Mouse (Mus musculus) layer of hippocampus, adult 9-11 months (tissue): ENCODE measurements at regions not wholly inside any gene's neighbourhood (a gene's known extent, or its start where the extent isn't known, plus 50 kb on each side); places are given as distances from the start of the nearest gene placed in this dataset.

Experiments
- DNase-seq: peaks from one replicate; pipeline ENCODE4 v3.0.0; 2022

GRCm38 (mm10) chr17:77819698-77820097 is 380.4 kb upstream of the Crim1 start:
- no peak for DNase-seq

- no peak for DNase-seq
Observed at GRCm38 (mm10) chr17:77843949-77844348, 356.1 kb upstream of the Crim1 start.

- DNase-seq: no peak
Observed at GRCm38 (mm10) chr17:77874497-77874896, 325.6 kb upstream of the Crim1 start.

- no peak for DNase-seq
Observed at GRCm38 (mm10) chr17:77877016-77877415, 323.0 kb upstream of the Crim1 start.

- no peak for DNase-seq
Observed at GRCm38 (mm10) chr17:77885150-77885549, 314.9 kb upstream of the Crim1 start.

GRCm38 (mm10) chr17:77889147-77889546 is 310.9 kb upstream of the Crim1 start:
- peak; percentile 65 for DNase-seq

GRCm38 (mm10) chr17:77904412-77904811 is 295.6 kb upstream of the Crim1 start:
- peak; percentile 57 for DNase-seq

GRCm38 (mm10) chr17:77913962-77914450 is 286.0 kb upstream of the Crim1 start:
- DNase-seq: no peak

- no peak for DNase-seq
Observed at GRCm38 (mm10) chr17:77930253-77930652, 269.8 kb upstream of the Crim1 start.

GRCm38 (mm10) chr17:77930967-77931591 is 269.0 kb upstream of the Crim1 start:
- DNase-seq: no peak

- peak; percentile 16 for DNase-seq
Observed at GRCm38 (mm10) chr17:77933192-77933591, 266.9 kb upstream of the Crim1 start.

GRCm38 (mm10) chr17:77958048-77958447 is 242.0 kb upstream of the Crim1 start:
- no peak for DNase-seq

- DNase-seq: no peak
Observed at GRCm38 (mm10) chr17:77961296-77961695, 238.8 kb upstream of the Crim1 start.

- no peak for DNase-seq
Observed at GRCm38 (mm10) chr17:77963358-77963757, 236.7 kb upstream of the Crim1 start.

- no peak for DNase-seq
Observed at GRCm38 (mm10) chr17:77968510-77968909, 231.5 kb upstream of the Crim1 start.

GRCm38 (mm10) chr17:77969187-77969586 is 230.9 kb upstream of the Crim1 start:
- no peak for DNase-seq
